Mouse (Mus musculus) heart, postnatal 25 days (tissue): ENCODE results near the gene Kcnn3. TPM values are rescaled to one million over a fixed set of nuclear protein-coding genes. Genes with fewer than 3 reads are reported as not detected.

ENCODE experiments used
- DNase-seq: peaks from one replicate; pipeline ENCODE4 v3.0.0; 2022; ENCODE audit warnings: low spot score
- intact Hi-C: fragments of 180-260 bp; cut with DNase I; formaldehyde crosslinking; loops from one replicate; pipeline ENCODE4 v1.15.1; 2025
- total RNA-seq, 2 experiments: library from RNA; stranded (reverse); gene quantifications; 2 replicates each; pipeline ENCODE4 v1.2.3; 2021

Gene Kcnn3
- total RNA-seq, 2 experiments from 2014 or later = 2.3 to 2.8 TPM

DNA sequence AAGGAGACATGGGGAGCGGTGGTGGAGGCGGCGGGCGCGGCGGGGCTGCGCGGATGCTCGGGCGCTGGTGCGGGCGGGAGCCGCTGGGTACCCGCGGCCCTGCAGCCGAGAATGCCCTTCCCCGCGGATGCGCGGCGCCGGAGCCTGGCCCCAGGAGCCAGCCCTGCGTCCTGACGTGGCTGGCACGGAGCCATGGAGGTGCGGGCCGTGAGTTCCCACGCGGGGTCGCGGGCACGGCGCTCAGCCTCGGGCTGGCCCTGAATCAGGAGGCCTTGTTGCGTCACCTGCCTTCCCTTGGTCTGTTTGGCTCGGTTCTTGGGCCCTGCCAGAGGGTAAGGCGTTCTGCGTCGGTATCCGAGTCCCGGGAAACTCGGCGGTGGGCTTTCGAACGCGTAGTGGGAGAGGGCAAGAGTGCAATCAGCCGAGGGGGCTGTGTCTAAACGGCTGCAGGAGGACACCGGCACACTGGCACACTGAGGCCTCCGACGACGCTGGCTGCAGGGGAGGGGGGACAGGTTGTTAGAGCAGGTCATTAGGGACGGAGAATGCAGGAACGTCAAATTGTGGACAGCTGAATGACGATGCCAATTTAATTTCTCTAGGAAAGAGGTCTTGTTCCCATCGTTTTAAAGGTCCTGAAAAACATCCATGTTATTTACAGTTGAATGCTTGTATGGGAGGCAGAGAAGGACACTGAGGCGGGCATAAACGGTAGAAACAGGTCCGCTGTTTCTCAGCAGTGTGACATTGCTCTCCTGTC is 195.4 kb downstream of the Kcnn3 start:
- peak; percentile 19 for DNase-seq
- intact Hi-C loops = loop anchor here (5.0 to 10.0 kb wide), 2 partner anchors 57 to 139 kb away; partner anchors contain the start of gene Ube2q1

DNA sequence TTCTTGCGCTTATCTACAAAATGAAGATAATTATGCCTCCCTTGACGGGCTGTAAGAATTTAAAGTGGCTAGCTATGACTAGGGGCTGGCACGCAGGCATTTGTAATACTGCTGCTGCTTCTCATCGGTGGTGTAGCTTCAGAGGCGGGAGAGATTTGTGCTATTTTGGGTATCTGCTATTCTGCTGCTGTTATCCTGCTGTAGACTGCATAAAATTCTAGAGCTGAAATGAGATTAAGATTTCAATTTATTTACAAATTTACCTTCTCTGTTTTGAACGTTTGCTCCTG is 195.9 kb downstream of the Kcnn3 start:
- DNase-seq = no peak
- intact Hi-C loops = loop anchor here (5.0 to 10.0 kb wide), 2 partner anchors 56 to 139 kb away; partner anchors contain the start of gene Ube2q1

DNA sequence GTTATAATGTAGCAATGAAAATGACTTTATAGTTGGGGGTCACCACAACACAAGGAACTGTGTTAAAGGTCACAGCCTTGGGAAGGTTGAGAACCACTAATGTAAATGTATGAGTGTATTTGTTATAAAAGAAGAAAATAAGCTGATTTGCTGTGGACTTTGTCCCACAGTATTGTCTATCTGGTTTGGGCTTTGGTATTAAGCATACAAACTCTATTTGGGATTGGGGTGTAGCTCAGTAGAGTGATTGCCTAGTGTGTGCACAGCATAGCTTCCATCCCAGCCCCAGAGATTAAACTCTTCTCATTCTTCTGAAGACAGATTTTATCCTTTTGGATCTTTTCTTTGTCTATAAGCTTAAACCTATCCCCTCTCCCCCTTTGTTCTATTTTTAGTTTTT is 202.1 kb downstream of the Kcnn3 start:
- no peak for DNase-seq
- intact Hi-C loops = no loop called here

DNA sequence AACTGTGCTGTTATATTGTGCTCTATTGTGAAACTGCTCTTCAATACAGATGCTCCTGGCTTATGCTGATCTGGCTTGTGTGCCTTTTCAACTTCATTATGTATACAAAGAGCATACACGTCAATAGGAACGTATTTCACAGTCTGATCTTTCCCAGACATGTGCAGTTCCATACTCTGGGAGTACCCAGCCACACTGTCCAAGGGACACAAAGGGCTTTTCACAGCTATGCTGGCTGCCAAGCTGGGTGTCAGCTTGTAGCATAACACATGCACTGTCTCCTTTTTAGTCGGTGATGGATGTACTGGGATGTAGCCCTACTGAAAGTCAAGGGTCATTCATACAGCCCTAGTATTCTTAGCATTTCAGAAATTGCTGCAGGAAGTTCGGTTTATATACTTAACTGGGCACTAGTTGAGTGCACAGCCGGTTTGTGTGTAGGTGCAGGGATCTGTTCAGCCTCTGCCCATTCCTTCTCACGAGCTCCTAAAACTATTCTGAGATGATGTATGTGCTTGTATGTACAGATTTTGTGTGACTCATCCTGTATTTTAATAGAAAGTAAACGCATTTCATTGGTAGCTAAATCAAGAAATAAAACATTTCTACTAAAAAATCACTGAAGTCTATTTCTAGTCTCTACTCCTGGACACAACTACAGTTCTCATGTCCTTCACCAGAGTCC is 203.6 kb downstream of the Kcnn3 start:
- DNase-seq = no peak
- intact Hi-C loops = no loop called here

Other genes starting within 250 kb of the Kcnn3 start
- gene Slc50a1, start 249.6 kb upstream of the Kcnn3 start, total RNA-seq = 10 to 100 TPM; 21.0 TPM
- gene Efna1, start 239.0 kb upstream of the Kcnn3 start, total RNA-seq = 10 to 100 TPM; 29.4 to 33.5 TPM
- under 1 TPM in 1 of 2 experiments, not detected in 1; 0.31 TPM for gene Efna3, start 197.2 kb upstream of the Kcnn3 start, total RNA-seq
- gene Efna4, start 182.1 kb upstream of the Kcnn3 start, total RNA-seq = under 1 TPM; 0.31 to 0.47 TPM
- 10 to 100 TPM; 52.7 to 68.7 TPM for gene Adam15, start 170.2 kb upstream of the Kcnn3 start, total RNA-seq
- gene Dcst2, start 158.2 kb upstream of the Kcnn3 start, total RNA-seq = not detected
- not detected for gene Dcst1, start 154.9 kb upstream of the Kcnn3 start, total RNA-seq
- gene Zbtb7b, start 125.4 kb upstream of the Kcnn3 start, total RNA-seq = 10 to 100 TPM; 20.6 to 25.1 TPM
- gene Lenep, start 117.4 kb upstream of the Kcnn3 start, total RNA-seq = under 1 TPM; 0.23 to 0.59 TPM
- gene Flad1, start 108.3 kb upstream of the Kcnn3 start, total RNA-seq = 10 to 100 TPM; 57.5 to 60.8 TPM
- gene Cks1b, start 101.8 kb upstream of the Kcnn3 start, total RNA-seq = 1 to 10 TPM; 4.1 to 4.7 TPM
- 10 to 100 TPM; 35.7 to 35.8 TPM for gene Shc1, start 101.7 kb upstream of the Kcnn3 start, total RNA-seq
- 10 to 100 TPM; 13.5 to 18.0 TPM for gene Pygo2, start 90.0 kb upstream of the Kcnn3 start, total RNA-seq
- 10 to 100 TPM; 49.2 to 56.9 TPM for gene Pbxip1, start 83.5 kb upstream of the Kcnn3 start, total RNA-seq
- 1 to 10 TPM; 7.4 to 8.4 TPM for gene Pmvk, start 65.6 kb upstream of the Kcnn3 start, total RNA-seq
- gene Adar, start 194.9 kb downstream of the Kcnn3 start, total RNA-seq = 10 to 100 TPM; 10.8 to 12.2 TPM
- under 1 TPM; 0.08 to 0.13 TPM for gene Chrnb2, start 244.5 kb downstream of the Kcnn3 start, total RNA-seq